Mouse (Mus musculus): ENCODE measurements around the gene Cyfip2.

Cyfip2 gene

DNA sequence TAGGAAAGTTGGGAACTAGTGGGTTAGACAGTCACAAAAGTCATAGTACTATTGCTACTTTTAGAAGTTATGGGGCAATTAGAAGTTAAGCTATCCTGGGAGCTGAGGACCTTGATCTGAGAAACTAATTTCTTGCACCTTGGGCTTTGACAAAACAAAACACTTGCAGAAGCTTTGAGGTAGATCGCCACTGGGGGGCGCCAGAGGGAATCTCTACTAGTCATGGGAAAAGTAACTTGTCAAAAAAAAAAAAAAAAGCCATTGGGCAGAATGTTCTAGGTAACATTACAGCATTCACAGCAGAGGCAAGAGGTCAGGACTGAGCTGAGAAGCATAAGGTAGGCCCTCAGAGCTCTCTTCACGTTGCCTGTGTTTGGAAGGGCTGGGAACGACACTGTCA is 75.7 kb downstream of the Cyfip2 start:
- peak; percentile 78 to 85 for DNase-seq (ENCODE audit: low spot score in 2 of 2)

DNA sequence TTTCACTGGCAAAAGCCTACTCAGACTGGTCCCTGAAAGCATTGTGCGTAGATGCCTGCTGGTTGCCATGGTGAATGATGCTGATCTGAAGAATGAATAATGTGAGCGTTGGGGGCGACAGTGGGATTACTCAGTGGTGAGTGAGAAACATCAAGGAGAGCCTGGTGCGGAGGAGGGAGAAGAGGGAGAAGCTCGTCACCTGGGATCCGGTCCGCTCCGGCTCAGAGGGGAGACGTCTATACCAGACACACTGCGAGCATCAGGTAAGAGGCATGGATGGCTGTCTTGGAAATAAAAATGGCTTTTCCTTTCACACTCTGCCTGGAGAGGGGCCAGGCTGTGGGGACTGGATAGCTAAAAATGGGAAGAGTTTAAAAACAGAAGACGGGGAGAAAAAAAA is 77.3 kb downstream of the Cyfip2 start, which contains the start of gene Fndc9:
Gene Fndc9 (plus strand): TSS at position 198 of the 400 bp plus-strand sequence.
- DNase-seq (ENCODE audit: low spot score in 2 of 2): peak; percentile 86 to 94

DNA sequence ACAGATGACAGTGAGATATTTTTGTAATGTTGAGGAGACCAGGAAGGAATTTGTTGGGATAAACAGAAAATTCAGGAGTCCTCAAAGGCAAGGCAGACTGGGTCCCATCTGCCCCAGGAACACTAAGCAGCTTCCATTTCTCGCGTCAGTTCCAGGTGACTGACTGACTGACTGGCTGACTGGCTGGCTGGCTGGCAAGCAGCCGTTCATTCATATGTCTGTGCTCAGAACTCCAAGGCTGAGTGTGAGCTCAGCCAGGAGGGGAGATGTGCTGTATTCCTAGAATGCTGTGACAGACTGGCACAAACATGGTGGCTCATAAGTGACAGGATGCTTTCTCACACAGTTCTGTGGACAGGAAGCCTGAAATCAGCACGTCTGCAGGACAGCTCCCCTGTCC is 78.7 kb downstream of the Cyfip2 start:
- DNase-seq (ENCODE audit: low spot score in 2 of 2): peak in 1 of 2 experiments; percentile 70

DNA sequence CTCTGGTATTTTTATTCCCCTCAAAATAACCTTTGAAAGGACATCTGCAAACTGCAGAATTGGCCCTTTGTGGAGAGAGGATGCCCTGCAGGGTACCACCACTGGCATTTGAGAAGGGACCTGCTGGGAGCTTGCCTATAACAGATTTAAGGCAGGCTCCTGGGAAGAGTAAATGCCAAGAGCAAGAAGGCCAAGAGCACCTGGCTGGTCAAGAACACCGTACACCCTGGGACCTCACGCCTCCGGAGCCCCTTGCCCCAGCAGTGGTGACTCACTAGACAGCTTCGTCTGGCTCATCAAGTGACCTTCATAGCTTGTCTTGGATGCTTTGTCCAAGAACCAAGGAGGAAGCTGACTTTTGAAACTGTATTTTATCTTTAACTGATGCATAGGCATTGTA is 79.9 kb downstream of the Cyfip2 start:
- DNase-seq (ENCODE audit: low spot score in 2 of 2): no peak

DNA sequence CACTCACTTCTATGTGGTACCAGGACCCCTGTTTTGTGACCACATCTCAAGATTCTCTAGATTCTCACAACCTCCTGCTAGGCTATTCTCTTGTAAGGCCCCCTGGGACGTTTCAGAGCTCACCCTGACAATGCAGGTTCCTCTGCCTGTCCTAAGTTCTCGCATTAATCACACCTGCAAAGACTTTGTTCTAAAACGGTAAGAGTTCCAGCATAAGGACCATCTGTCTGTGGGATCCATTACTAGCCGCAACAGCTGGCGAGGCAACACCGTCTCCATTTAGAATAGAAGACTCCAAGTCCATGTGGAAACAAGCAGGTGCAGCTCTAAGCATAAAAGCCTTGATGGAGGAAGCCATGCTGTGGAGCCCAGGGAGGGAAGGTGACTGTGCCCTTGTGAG is 82.5 kb downstream of the Cyfip2 start:
- no peak for DNase-seq (ENCODE audit: low spot score in 2 of 2)

DNA sequence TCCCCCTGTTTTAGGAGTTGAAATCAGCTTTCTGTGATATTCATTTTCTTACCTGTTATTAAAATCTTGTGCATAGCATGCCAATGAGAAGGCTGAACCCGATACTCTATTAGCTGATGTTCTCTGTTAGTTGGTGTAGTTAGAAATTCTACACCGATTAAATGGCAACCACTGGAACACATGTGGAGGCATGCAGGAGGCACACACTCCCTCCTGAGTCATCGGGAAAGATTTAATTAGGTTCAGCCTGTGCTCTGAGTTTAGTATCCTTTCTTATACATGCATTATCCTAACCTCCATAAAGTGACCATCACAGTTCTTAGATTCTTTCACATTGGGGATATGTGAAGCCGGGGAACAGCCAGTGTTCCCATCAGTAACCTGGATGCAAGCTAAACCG is 87.3 kb downstream of the Cyfip2 start:
- no peak for DNase-seq (ENCODE audit: low spot score in 2 of 2)

DNA sequence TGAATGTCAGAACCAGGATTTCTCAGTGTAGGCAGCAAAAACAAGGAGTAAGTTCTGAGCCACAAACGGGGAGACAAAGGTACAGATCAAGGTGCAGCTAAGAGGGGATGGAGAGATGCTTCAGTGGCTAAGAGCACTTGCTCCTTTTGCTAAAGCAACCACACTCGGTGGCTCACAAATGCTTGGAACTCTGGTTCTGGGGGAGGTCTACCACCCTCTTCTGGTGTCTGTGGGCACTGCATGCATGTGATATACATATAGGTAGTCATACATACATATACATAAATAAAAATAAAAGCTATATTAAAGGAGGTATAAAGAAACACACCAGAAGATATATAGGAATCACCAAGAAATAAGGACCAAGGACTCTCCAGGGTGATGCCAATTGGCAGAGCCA is 89.1 kb downstream of the Cyfip2 start:
- DNase-seq (ENCODE audit: low spot score in 2 of 2): no peak

DNA sequence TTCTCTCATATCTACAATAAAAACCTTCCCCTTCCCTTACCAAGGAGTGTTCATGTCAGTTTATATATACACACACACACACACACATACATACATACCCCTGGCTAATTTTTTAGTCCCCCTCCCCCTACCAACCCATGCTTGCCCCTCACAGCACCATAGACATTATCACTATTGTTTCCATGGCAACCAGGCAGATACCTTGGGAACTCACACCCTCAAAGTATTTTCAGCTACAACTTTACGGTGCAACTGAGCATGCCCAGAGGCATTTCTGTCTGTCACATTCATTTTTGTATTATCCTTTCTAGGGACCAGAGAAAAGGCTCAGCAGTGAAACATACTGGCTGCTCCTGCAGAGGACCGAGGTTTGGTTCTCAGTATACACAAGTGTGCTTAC is 92.4 kb downstream of the Cyfip2 start:
- no peak for DNase-seq (ENCODE audit: low spot score in 2 of 2)

DNA sequence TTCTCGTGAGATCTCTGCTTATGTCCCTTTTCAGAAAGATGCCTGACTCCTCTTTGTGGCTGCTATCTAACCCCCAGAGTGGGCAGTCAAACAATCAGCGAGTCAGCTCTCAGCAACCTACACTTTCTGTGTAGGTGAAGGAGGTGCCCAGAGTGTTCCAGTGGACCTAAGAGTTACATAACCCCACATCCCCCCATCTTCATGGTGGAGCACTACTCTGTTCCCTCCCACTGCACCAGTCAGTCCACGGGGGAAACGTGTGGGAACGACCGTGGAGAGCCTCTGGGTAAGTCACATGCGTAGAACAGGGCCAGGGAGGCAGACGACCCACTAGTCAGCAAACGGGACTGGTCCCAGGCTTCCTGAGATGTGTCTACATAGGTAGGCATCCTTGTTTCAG is 93.3 kb downstream of the Cyfip2 start:
- DNase-seq (ENCODE audit: low spot score in 2 of 2): no peak

DNA sequence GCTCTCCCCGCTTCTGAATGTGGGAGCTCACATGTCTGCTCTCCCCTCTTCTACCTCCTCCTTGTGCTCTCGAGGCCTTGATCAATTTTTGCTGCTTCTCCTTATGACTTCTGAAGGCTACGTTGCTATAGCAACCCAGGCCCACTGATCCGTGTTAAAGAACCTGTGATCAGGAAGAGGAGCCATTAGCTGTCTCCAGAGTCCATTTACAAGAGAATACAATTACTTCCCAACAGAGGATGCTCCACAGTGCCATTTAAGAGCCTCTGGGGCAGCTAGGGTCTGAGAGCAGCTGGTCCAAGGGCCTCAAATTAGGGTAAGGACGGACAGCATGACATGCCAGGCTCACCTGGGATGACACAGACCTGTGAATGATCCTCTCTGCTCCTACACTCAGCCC is 94.1 kb downstream of the Cyfip2 start:
- DNase-seq (ENCODE audit: low spot score in 2 of 2): no peak

DNA sequence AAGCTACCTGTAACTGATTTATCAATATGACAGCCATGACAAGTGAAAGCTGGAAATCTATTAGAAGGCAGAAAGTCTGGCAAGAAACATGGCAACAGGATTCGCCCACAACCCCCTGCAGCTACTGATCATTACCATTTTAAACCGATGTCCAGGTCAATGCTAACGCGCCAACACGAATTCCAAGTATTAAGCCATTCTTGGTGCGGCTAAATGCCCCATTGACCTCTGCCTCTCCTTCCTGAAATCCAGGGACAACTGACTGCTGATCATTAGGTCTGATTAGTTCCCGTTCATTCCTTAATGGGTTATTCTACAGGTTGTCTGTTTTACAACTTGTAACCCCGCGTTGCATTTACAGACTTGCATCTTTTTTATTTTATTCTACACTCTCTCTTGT is 95.0 kb downstream of the Cyfip2 start:
- no peak for DNase-seq (ENCODE audit: low spot score in 2 of 2)

DNA sequence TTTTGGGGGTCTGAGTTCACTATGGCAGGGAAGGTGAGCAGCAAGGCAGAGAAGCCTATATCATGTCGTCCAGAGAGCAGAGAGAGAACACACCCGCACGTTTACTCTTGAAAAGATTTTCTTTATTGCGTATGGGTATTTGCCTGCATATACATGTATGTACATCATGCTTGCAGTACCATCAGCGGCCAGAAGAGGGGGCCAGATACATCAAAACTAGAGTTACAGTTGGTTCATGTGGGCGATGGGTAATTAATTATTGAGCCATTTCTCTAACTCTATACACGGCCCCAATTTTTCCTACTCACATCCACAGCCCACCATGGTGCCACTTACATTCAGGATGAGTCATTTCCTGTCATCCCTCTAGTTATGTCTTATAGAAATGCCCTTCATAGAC is 96.0 kb downstream of the Cyfip2 start:
- DNase-seq (ENCODE audit: low spot score in 2 of 2): peak; percentile 62 to 65

DNA sequence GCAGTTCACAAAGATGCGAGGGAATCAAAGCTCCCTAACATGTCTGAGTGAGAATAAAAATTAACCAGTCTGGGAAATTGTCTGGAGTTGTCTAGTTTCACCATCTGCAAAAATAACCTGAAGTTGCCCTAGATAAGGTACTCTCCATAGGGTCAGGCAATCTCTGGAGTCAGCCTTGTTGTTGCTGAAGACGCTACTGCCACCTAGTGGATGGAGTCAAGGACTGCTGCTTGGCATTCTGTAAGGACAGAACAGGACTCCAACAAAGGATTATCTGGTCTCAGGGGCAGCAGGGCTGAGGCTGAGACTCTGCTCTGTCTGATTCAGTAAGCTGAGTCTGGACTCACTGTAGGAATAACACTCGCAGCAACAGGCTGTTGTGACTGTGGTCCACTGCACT is 97.3 kb downstream of the Cyfip2 start:
- peak; percentile 72 to 74 for DNase-seq (ENCODE audit: low spot score in 2 of 2)

DNA sequence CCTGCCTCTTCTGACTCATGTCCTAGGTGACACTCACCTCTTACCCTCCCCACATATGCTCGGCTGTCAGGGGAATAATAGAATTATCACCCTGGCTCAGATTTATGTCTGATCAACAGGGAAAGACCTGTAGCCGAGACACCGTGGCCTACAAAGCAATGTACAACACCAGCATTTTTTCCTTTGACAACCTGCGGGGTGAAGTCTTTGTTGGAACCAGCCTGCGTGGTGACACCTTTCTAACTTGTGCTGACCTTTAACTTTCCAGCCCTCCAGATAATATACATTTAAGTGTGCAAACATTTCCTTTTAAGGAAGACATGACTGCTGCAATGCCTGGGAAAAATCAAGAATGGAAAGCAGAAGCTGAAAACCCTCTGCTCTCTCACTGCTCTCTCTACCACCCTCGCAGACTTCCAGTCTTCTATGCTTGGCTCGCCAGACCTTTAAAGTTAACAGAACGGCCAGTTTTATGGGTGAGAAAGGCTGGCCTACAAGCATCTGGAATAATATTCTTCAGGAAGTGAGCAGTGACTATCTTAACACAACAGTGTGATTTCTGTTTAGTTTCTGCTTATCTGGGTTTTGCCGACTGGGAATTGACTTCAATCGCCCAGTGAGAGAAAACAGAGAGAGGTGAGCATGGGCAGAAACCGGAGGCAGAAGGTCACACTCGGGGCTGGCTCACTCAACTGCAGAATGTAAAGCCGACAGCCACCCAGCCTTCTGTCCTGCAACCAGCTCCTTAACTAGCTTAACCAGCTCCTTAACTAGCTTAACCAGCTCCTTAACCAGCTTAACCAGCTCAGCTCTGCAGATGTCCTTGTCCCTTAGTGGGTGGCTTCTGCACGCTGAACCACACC is 98.1 kb downstream of the Cyfip2 start:
- DNase-seq (ENCODE audit: low spot score in 2 of 2): no peak

DNA sequence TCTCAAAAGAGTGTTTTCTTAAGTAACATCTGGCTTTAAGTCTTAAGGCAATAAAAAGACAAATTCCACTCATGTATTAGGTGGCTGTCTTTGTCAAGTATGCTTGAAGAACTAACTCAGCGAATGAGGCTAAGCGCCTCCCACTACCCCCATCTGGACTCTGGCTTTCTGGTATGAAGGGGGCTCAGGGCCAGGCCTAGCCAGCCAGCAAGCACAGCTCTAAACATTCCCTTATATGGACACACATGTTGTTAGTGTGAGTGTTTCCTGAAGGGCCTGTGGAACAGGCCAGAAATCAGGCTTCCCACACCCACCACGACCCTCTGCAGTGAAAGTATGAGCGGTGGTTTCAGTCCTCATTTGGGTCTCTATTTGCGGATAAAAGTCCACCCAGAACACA is 98.8 kb downstream of the Cyfip2 start:
- DNase-seq (ENCODE audit: low spot score in 2 of 2): no peak

DNA sequence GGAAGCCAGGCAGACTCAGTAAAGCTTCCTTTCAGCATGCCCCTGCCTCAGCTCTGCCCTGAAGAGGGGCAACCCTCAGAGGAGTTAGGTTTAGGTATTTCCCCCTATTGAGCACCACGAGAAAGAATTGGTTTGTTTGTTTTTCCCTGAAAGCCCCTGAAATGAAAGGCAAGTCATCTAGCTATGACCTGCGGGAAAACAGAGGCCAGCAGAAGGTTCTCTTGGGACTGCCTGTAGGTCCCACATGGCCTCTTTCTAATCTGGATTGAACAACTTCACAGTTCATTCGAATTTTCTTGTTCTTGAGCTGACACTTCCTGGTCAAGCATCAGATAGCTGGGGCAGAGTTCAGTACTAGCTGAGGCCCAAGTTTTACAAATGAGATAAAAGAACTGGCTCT is 100.8 kb downstream of the Cyfip2 start:
- no peak for DNase-seq (ENCODE audit: low spot score in 2 of 2)

DNA sequence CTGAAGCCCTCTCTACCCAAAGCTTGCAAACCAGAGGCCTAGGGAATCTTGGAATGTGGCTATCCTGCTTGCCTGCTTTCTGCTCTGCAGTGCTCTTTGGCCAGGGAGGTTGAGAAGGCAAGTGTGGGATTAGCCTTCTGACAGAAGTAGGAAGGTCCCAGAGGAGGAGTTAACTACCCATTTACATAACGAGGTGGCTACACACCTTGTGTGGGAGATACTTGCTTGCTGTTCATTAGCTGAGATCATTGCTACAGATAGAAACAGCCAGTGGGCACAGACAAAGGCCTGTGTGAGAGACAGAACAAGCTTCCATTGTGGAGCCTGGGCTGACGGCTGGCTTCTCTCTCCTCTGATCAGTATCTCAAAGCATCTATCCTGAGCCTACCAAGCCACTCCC is 102.8 kb downstream of the Cyfip2 start:
- no peak for DNase-seq (ENCODE audit: low spot score in 2 of 2)

DNA sequence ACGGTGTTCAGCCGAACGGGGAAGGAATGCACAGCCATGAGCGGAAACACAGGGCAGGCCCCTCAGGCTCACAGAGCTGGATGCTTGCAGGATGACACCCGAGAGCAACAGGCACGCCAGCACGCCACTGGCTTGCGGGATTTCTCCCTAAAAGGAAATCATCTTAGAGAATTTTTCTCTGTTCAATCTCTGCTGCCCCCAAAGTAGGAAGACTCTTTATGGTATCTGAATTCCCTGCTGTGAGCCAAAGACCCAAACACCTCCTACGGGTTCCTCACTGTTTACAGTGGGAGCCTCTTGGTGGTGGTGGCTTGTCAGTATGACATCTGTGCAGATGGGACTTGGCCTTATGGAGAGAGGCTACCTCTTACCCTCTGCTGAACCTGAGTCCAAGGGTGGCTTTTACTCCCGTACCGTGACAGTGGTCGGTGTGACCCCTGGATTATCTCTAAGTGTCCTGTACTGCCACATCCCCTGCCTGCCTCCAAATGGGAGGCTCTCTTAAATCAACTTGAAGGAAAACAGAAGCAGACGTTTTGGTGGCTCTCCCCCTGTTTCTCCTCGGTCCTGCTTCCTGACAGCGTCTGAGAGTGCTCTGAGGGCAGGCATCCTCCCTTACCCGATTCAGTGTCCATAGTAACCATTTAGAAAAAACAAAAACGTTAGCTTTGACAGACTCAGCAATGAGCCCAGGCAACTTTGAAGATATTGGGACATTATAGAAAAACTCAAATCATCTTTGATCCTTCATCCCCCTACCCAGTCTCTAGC is 106.8 kb downstream of the Cyfip2 start:
- DNase-seq (ENCODE audit: low spot score in 2 of 2): no peak

DNA sequence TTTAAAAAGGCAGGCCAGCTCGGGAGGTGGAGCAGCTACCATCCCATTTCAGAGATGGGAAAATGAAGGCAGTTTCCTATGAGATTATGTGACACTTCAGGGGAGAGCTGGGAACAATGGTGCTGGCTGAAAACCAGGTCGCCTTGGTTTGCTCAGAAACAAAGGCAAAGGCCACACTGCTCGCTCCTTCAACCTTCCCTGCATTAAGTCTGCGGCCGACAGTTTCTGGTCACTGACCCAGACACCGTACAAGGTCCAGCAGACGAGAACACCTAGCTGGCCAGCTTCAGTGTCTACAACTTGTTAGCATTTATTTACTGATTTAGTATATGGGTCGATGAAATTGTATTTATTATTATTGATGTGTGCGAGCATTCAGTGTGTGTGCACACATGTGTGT is 107.8 kb downstream of the Cyfip2 start:
- DNase-seq (ENCODE audit: low spot score in 2 of 2): no peak

DNA sequence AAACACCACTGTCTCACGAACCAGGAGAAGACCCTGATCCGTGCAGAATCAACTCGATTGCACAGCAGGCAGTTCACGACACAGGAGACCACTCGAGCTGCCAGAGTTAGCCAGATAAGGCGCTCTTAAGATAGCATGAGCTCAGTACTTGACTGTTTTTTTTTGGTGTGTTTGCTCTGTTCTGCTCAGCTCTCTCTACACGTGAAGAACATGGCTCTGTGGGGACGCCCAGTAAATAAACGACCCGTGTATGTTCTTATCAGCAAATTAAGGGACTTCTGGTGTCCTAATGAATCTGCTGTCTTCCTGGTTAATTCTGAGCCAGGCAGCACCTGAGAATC is 110.1 kb downstream of the Cyfip2 start:
- no peak for DNase-seq (ENCODE audit: low spot score in 2 of 2)

DNA sequence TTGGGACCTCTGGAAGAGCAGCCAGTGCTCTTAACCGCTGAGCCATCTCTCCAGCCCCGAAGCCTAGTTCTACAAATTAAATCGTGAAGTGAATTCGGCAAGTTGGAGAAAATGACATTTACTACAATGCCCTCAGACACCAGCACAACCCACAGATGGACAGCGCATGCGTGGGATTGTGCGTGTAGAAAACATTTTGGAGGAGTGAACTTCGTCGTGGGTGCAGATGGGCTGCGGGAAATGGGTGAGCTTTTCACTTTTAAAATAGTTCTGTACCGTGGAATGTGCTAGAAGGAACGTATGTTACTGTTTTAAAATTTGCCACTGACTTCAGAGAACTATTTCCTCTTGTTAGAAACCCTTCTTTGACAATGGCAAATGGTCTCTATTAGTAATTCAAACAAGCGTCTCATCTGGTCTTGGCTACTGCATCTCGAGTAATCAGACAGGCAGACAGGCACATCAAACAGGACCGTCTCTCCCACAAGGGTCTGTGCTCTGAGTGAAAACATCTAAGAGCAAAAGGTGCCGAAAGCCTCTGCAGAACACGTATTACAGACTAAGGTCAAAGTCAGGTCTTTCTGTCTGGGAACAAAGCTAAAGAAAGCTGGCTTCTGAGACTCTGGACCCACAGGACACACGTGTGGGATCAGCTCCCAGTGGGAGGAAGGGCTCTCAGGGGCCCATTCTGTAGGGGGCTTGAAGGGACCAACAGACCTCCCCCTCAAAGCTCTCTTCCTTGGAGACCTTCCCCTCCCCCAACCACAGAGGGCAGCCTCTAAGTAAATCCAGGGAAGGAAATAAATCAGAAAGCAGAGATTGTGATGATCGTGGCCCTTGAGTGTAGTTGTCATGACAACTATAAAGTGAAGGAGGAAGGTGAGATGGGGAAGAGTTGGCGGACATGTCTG is 110.8 kb downstream of the Cyfip2 start:
- peak; percentile 80 to 89 for DNase-seq (ENCODE audit: low spot score in 2 of 2)

DNA sequence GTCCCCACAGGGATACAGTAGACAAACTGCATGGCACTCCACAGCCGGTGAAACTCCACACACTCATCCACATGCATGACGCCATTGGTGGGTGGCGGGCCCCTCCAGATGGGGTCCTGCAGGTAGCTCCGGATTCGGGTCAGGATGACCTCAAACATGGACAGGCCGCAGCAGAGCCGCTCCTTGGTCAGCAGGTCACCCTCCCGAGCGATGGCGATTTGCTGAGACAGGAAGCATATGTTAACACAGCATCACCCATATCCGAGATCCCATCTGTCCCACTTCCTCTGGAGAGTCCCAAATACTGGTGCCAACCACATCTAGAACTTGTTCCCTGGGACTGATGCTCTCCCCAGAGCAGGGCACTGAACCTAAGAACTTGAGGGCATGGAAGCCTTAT is 112.0 kb downstream of the Cyfip2 start:
- no peak for DNase-seq (ENCODE audit: low spot score in 2 of 2)
